Mouse (Mus musculus): ENCODE data around the gene Kif26b. TPM values are rescaled to one million over a fixed set of nuclear protein-coding genes. Genes with fewer than 3 reads are reported as not detected.

Kif26b gene
- polyA plus RNA-seq, 1 experiment from 2014 or later, result 23.7 TPM

DNA sequence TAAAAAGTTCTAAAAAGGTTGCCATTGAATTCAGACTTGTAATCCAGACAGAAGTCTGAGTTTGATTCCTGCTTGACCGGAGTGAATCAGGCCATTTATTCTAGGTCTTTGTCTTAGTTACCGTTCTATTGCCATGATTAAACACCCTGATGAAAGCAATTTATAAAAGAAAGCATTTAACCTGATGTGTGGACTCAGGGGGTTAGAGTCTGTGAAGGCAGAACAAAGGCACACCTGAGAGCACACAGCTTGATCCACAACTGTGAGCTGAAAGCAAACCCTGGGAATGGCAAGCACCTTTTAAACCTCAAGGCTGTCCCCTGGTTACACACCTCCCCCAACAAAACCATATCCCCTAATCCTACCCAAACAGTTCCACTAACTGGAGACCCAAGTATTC is 32.7 kb upstream of the Kif26b start:
- H3K4me3 ChIP-seq (ENCODE audit: low read depth, low read length), result no peak overlapping the region
- no peaks in the 10 kb centered on the region for H3K9me3 ChIP-seq (ENCODE audit: control insufficient read depth, low read length)
- no peak overlapping the region for H3K27ac ChIP-seq (replicated peaks; ENCODE audit: low read depth, low read length)
- no peak for ATAC-seq (ENCODE audit: insufficient number of reproducible peaks, low FRiP score, low TSS enrichment, low read depth)
- WGBS, result 77% methylated on average over 2 of the region's 2 CpGs
- H3K9ac ChIP-seq (ENCODE audit: low read length), result no peak overlapping the region
- H3K4me1 ChIP-seq (ENCODE audit: control insufficient read depth, insufficient read depth, low read length), result no peaks in the 10 kb centered on the region
- no peak for DNase-seq (ENCODE audit: low spot score)
- H3K36me3 ChIP-seq (ENCODE audit: control insufficient read depth, insufficient read depth, low read length), result no peaks in the 10 kb centered on the region
- H3K27me3 ChIP-seq (ENCODE audit: control insufficient read depth, insufficient read depth, low read length), result no peaks in the 10 kb centered on the region
- H3K4me2 ChIP-seq (ENCODE audit: low read depth, severe bottlenecking), result no peak overlapping the region

DNA sequence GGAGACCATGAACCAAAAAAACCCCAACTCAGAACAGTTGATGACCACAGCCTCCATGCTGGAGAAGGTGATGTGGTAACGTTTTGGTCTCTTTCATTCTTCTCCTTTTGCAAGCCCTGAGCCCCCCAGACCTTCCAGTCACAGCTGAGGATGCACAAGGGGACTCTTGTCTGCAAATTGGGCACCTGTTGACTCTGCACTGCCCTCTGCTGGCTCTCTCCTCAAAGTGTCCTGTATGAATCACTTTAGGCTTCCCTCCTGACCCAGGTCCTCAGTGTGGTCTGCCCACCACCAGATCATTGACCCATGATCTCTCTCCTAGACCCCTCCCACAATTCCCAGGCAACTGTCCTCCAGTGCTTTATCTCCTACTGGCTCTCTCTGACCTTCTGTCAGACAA is 32.1 kb upstream of the Kif26b start:
- no peaks in the 10 kb centered on the region for H3K27me3 ChIP-seq (ENCODE audit: control insufficient read depth, insufficient read depth, low read length)
- no peak overlapping the region for H3K9ac ChIP-seq (ENCODE audit: low read length)
- no peak overlapping the region for H3K27ac ChIP-seq (replicated peaks; ENCODE audit: low read depth, low read length)
- H3K4me1 ChIP-seq (ENCODE audit: control insufficient read depth, insufficient read depth, low read length), result no peaks in the 10 kb centered on the region
- 67% methylated on average over 1 of the region's 1 CpGs for WGBS
- H3K4me2 ChIP-seq (ENCODE audit: low read depth, severe bottlenecking), result no peak overlapping the region
- H3K9me3 ChIP-seq (ENCODE audit: control insufficient read depth, low read length), result no peaks in the 10 kb centered on the region
- ATAC-seq (ENCODE audit: insufficient number of reproducible peaks, low FRiP score, low TSS enrichment, low read depth), result no peak
- H3K4me3 ChIP-seq (ENCODE audit: low read depth, low read length), result no peak overlapping the region
- no peaks in the 10 kb centered on the region for H3K36me3 ChIP-seq (ENCODE audit: control insufficient read depth, insufficient read depth, low read length)
- peak; percentile 33 for DNase-seq (ENCODE audit: low spot score)

DNA sequence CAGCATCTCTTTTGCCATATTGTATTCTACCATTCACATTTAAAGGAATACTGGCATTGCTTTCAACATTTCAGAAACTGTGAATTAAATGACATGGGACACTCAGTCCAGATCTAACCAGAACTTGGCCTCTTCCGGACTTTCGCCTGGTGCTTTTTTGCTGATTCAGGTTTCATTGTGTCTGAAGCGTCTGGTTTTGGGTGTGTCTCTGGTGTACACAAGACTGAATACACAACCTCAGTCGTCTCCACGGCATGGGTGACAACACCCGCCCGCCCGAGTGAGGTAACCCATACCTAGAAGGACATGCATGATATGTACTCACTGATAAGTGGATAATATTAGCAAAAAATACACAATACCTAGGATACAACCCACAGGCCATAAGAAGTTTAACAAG is 22.0 kb upstream of the Kif26b start:
- Histone ChIP-seq H3K4me3 (ENCODE audit: low read depth, low read length) (no peak overlapping the region), H3K4me2 (ENCODE audit: low read depth, severe bottlenecking) (no peak overlapping the region), H3K9ac (ENCODE audit: low read length) (no peak overlapping the region), H3K27ac (replicated peaks; ENCODE audit: low read depth, low read length) (no peak overlapping the region), H3K27me3 (ENCODE audit: control insufficient read depth, insufficient read depth, low read length) (no peaks in the 10 kb centered on the region), H3K36me3 (ENCODE audit: control insufficient read depth, insufficient read depth, low read length) (no peaks in the 10 kb centered on the region), H3K4me1 (ENCODE audit: control insufficient read depth, insufficient read depth, low read length) (no peaks in the 10 kb centered on the region), H3K9me3 (ENCODE audit: control insufficient read depth, low read length) (no peaks in the 10 kb centered on the region)
- no peak for DNase-seq (ENCODE audit: low spot score)
- ATAC-seq (ENCODE audit: insufficient number of reproducible peaks, low FRiP score, low TSS enrichment, low read depth), result no peak
- 95% methylated on average over 8 of the region's 8 CpGs for WGBS

DNA sequence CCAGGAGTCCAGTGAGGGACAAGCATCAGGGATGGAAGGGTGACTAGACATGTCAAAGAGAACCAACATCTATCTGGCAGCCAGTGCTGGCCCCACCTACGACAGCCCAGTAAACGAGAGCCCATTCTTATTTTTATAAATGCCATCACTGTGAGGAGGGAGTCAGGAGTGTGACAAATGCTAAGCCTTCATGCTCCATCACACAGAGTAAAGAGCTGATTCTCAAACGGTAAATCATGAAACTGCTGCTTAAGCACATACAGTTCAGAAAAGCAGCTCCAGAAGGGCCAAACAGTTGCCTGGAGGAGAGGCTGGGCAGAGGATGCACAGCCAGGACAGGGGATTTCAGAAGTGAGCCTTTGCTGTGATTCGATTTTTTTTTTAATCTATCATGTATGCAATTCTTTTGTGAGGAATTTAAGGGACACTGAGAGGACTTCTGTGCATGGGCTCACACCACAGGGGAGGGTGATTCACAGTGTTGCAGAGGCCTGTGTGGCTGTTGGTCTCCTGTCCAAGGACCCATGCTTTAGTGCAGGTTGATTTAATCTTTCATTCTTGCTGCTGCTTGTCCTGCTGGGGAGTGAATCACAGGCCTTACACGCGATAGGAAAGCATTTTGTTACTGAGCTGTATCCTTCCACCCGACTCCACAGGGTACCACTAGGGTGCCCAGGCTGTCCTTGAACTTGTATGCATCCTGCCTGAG is 16.4 kb upstream of the Kif26b start:
- no peak overlapping the region for H3K4me3 ChIP-seq (ENCODE audit: low read depth, low read length)
- no peak overlapping the region for H3K9ac ChIP-seq (ENCODE audit: low read length)
- no peaks in the 10 kb centered on the region for H3K36me3 ChIP-seq (ENCODE audit: control insufficient read depth, insufficient read depth, low read length)
- H3K4me2 ChIP-seq (ENCODE audit: low read depth, severe bottlenecking), result no peak overlapping the region
- DNase-seq (ENCODE audit: low spot score) (no peak), ATAC-seq (ENCODE audit: insufficient number of reproducible peaks, low FRiP score, low TSS enrichment, low read depth) (no peak)
- WGBS, result 69% methylated on average over 7 of the region's 7 CpGs
- no peaks in the 10 kb centered on the region for H3K9me3 ChIP-seq (ENCODE audit: control insufficient read depth, low read length)
- no peak overlapping the region for H3K27ac ChIP-seq (replicated peaks; ENCODE audit: low read depth, low read length)
- H3K4me1 ChIP-seq (ENCODE audit: control insufficient read depth, insufficient read depth, low read length), result peaks cover under 1% of the 10 kb centered on the region; the same call in 1 of the 2 replicates
- H3K27me3 ChIP-seq (ENCODE audit: control insufficient read depth, insufficient read depth, low read length), result no peaks in the 10 kb centered on the region

DNA sequence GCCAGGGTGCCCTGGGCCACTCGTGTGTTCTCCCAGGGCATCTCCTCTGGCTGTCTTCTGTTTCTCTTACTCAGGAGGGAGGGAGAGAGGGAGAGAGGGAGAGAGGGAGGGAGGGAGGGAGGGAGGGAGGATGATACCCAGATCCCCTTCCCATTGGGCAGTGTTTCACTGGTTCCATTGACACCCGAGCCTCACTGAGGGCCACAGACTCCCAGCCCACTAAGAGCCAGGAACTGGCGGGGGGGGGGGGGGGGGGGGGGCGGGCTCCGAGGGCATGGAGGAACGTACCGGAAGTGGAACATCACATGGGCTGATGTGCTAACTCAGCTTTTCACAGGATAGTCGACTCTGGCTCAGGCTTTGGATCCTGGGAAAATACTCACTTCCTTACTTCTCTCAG is 15.0 kb upstream of the Kif26b start:
- no peak overlapping the region for H3K27ac ChIP-seq (replicated peaks; ENCODE audit: low read depth, low read length)
- WGBS, result 42% methylated on average over 5 of the region's 8 CpGs
- no peak for DNase-seq (ENCODE audit: low spot score)

DNA sequence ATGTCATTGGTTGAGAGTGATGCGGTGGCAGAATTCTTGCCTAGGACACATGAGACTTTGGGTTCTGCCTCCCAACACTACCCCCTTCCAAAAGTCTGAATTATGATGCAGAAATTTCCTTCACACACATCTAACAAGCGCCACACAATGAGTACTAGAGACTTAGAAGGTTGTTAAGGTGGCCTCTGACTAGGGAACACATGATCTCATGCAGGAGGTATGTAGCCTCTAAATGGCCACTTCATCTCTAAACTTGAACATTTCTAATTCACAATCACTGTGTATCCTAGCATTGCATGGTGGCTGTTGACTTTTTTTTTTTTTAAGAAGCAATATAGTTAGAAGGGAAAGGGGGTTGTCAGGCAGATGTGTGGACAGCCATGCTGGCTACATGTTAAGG is 13.1 kb upstream of the Kif26b start:
- H3K4me2 ChIP-seq (ENCODE audit: low read depth, severe bottlenecking), result no peak overlapping the region
- no peaks in the 10 kb centered on the region for H3K9me3 ChIP-seq (ENCODE audit: control insufficient read depth, low read length)
- H3K36me3 ChIP-seq (ENCODE audit: control insufficient read depth, insufficient read depth, low read length), result no peaks in the 10 kb centered on the region
- H3K27ac ChIP-seq (replicated peaks; ENCODE audit: low read depth, low read length), result no peak overlapping the region
- DNase-seq (ENCODE audit: low spot score) (no peak), ATAC-seq (ENCODE audit: insufficient number of reproducible peaks, low FRiP score, low TSS enrichment, low read depth) (no peak)
- no peak overlapping the region for H3K9ac ChIP-seq (ENCODE audit: low read length)
- no peaks in the 10 kb centered on the region for H3K27me3 ChIP-seq (ENCODE audit: control insufficient read depth, insufficient read depth, low read length)
- no peak overlapping the region for H3K4me3 ChIP-seq (ENCODE audit: low read depth, low read length)
- H3K4me1 ChIP-seq (ENCODE audit: control insufficient read depth, insufficient read depth, low read length), result peaks cover 4% of the 10 kb centered on the region; the same call in 1 of the 2 replicates
- WGBS, result 86% methylated on average over 2 of the region's 2 CpGs

More for the DNA sequence above, 15.0 kb upstream of the Kif26b start:
- ATAC-seq (ENCODE audit: insufficient number of reproducible peaks, low FRiP score, low TSS enrichment, low read depth), result no peak
- Histone ChIP-seq H3K4me2 (ENCODE audit: low read depth, severe bottlenecking) (no peak overlapping the region), H3K9me3 (ENCODE audit: control insufficient read depth, low read length) (no peaks in the 10 kb centered on the region), H3K4me3 (ENCODE audit: low read depth, low read length) (no peak overlapping the region), H3K4me1 (ENCODE audit: control insufficient read depth, insufficient read depth, low read length) (peaks cover 4% of the 10 kb centered on the region; the same call in 1 of the 2 replicates), H3K36me3 (ENCODE audit: control insufficient read depth, insufficient read depth, low read length) (no peaks in the 10 kb centered on the region), H3K9ac (ENCODE audit: low read length) (no peak overlapping the region), H3K27me3 (ENCODE audit: control insufficient read depth, insufficient read depth, low read length) (no peaks in the 10 kb centered on the region)

DNA sequence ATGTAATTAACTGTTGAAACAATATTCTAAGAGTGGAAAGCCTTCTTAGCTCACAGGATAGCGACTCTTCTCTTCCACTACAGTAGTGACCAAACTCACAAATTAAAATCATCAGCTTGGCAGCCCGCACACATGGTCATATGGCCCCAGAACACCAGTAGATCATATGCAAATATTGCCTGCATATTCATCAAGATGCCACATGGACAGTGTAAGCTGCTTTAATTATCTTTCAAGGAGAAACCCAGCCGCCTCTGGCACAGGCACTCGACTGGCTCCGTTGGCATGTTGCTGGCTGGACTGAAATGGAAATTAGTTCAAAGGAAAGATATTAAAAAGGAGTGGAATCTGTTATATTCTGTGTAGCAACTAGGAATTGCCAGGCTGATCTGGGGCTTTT is 6.5 kb upstream of the Kif26b start:
- H3K27me3 ChIP-seq (ENCODE audit: control insufficient read depth, insufficient read depth, low read length), result no peaks in the 10 kb centered on the region
- H3K36me3 ChIP-seq (ENCODE audit: control insufficient read depth, insufficient read depth, low read length), result no peaks in the 10 kb centered on the region
- H3K9ac ChIP-seq (ENCODE audit: low read length), result no peak overlapping the region
- no peak for ATAC-seq (ENCODE audit: insufficient number of reproducible peaks, low FRiP score, low TSS enrichment, low read depth)
- no peak overlapping the region for H3K4me2 ChIP-seq (ENCODE audit: low read depth, severe bottlenecking)
- H3K4me1 ChIP-seq (ENCODE audit: control insufficient read depth, insufficient read depth, low read length), result peaks cover 15% of the 10 kb centered on the region
- 83% methylated on average over 5 of the region's 5 CpGs for WGBS
- no peaks in the 10 kb centered on the region for H3K9me3 ChIP-seq (ENCODE audit: control insufficient read depth, low read length)
- no peak overlapping the region for H3K4me3 ChIP-seq (ENCODE audit: low read depth, low read length)
- no peak overlapping the region for H3K27ac ChIP-seq (replicated peaks; ENCODE audit: low read depth, low read length)
- DNase-seq (ENCODE audit: low spot score), result no peak

DNA sequence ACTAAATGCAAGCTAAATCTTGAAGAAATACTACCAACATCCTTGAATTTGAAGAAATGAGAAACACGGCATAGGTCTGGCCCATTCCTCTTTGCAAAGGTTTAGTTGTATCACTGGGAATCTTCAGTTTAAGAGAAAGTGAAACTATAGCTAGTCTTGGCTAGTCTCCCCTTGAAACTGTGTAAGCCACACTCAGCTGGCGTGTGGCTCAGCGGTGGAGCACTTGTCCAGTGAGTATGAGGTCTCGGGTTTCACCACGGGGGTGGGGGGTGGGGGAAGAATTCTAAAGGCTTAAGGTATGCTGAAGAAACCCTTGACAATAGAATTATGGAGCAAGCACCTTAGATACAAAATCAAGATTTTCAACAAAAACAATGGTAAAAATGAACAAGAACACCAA is 5.8 kb upstream of the Kif26b start:
- Histone ChIP-seq H3K27ac (replicated peaks; ENCODE audit: low read depth, low read length) (no peak overlapping the region), H3K9me3 (ENCODE audit: control insufficient read depth, low read length) (no peaks in the 10 kb centered on the region), H3K4me3 (ENCODE audit: low read depth, low read length) (no peak overlapping the region), H3K4me2 (ENCODE audit: low read depth, severe bottlenecking) (no peak overlapping the region), H3K36me3 (ENCODE audit: control insufficient read depth, insufficient read depth, low read length) (no peaks in the 10 kb centered on the region), H3K4me1 (ENCODE audit: control insufficient read depth, insufficient read depth, low read length) (peaks cover 14% of the 10 kb centered on the region; the same call in 1 of the 2 replicates), H3K9ac (ENCODE audit: low read length) (no peak overlapping the region), H3K27me3 (ENCODE audit: control insufficient read depth, insufficient read depth, low read length) (no peaks in the 10 kb centered on the region)
- WGBS, result 30% methylated on average over 5 of the region's 5 CpGs
- DNase-seq (ENCODE audit: low spot score), result no peak
- no peak for ATAC-seq (ENCODE audit: insufficient number of reproducible peaks, low FRiP score, low TSS enrichment, low read depth)

DNA sequence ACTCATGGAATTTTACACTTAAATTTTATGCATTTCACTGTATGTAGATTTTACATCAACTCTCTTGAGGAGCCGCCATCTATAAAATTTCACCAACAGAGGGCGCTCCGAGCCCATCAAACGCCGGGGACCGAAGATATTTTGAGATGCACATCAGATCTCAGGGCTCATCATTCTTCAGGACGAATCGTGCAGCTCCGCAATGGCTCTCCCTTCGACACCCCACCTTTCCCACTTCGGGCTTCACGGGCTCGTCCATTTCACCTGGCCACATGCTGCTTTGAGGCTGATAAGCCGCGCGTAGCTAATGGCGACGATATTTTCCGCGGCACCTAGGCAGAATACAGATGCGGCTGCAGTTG is 1.8 kb upstream of the Kif26b start:
- Histone ChIP-seq H3K27ac (replicated peaks; ENCODE audit: low read depth, low read length) (peak overlapping the region; percentile 26; the same call in 1 of the 2 replicates), H3K9ac (ENCODE audit: low read length) (peak overlapping the region; percentile 81), H3K27me3 (ENCODE audit: control insufficient read depth, insufficient read depth, low read length) (no peaks in the 10 kb centered on the region), H3K9me3 (ENCODE audit: control insufficient read depth, low read length) (no peaks in the 10 kb centered on the region), H3K36me3 (ENCODE audit: control insufficient read depth, insufficient read depth, low read length) (no peaks in the 10 kb centered on the region), H3K4me3 (ENCODE audit: low read depth, low read length) (peak overlapping the region; percentile 71), H3K4me2 (ENCODE audit: low read depth, severe bottlenecking) (peak overlapping the region; percentile 100), H3K4me1 (ENCODE audit: control insufficient read depth, insufficient read depth, low read length) (peaks cover 18% of the 10 kb centered on the region)
- WGBS, result 0% methylated on average over 21 of the region's 21 CpGs
- DNase-seq (ENCODE audit: low spot score) (peak; percentile 94), ATAC-seq (ENCODE audit: insufficient number of reproducible peaks, low FRiP score, low TSS enrichment, low read depth) (peak; percentile 8; the same call in 1 of the 2 replicates)

Data from limb, embryonic 11.5 days (tissue).